Comparison of ENCODE assay signal across 8 mouse cellular contexts in the genomic region with DNA sequence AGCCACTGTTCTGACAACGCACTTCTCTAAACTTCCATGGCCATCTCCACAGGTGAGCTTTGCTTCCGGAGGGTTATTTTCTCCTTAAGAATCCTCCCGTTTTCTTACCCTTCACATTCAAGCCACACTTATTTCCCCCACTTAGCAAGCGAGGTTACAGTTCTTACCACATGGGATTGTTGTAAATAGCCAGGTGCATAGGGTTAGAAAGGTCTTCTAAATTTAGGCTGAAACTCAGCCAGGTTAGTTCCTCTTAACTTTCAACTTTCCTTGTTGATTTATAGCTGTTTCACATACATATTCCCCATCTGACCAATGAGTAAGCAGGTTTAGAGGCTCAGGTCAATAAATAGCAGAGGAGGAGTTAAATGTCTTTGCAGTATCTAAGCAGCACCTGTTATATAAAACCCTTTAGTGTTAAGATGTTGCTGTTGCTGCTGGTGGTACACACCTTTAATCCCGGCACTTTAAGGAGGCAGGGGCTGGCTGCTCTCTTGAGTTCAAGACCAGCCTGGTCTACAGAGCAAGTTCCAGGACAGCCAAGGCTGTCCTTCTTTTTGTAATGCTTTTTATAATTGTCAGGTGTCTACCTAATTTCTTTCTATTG. TPM values are rescaled to one million over a fixed set of nuclear protein-coding genes. Genes with fewer than 3 reads are reported as not detected.
DNase-seq lines count a peak whose midpoint lies in the region; ATAC-seq and TF ChIP-seq lines count a peak whose summit lies in the region.

No protein-coding gene starts in this region.

- H3K27ac ChIP-seq in heart, embryonic 15.5 days, result no peak overlapping the region
- 0 out of 2 replicates have a peak overlapping the region, but pooled peaks have one; percentile 29 for H3K27ac ChIP-seq in bone marrow, adult 2 months (ENCODE audit: control insufficient read depth, insufficient read depth, low read depth, low read length, poor library complexity)
- no peak overlapping the region for H3K27ac ChIP-seq in heart, postnatal 0 days (ENCODE audit: low read depth)
- no peak overlapping the region for H3K27ac ChIP-seq in midbrain, embryonic 10.5 days (replicated peaks)

- H3K9me3 ChIP-seq in heart, embryonic 15.5 days (replicated peaks), result no peaks in the 10 kb centered on the region
- no peaks in the 10 kb centered on the region for H3K9me3 ChIP-seq in heart, postnatal 0 days (replicated peaks; ENCODE audit: control insufficient read depth, low read length)
- no peaks in the 10 kb centered on the region for H3K9me3 ChIP-seq in midbrain, embryonic 10.5 days (replicated peaks)

- intact Hi-C loops in heart, postnatal 36 days (cut with DNase I), result loop anchor here (2.0 kb wide), 1 partner anchor 38 kb away; a partner anchor contains a TSS
- intact Hi-C loops in gastrocnemius, postnatal 36 days (cut with DNase I), result no loop called here

- no peak for TF ChIP-seq EP300 in heart, postnatal 0 days (IDR thresholded peaks at IDR 0.05; ENCODE audit: low read depth)

- 23% methylated on average over 5 of the region's 5 CpGs for WGBS in heart, embryonic 15.5 days
- 12% methylated on average over 5 of the region's 5 CpGs for WGBS in bone marrow, adult 2 months
- WGBS in heart, postnatal 0 days, result 17% methylated on average over 5 of the region's 5 CpGs
- 29% methylated on average over 5 of the region's 5 CpGs for WGBS in midbrain, embryonic 10.5 days

- peak overlapping the region; percentile 85 for H3K4me3 ChIP-seq in heart, embryonic 15.5 days
- peak overlapping the region; percentile 97 for H3K4me3 ChIP-seq in bone marrow, adult 2 months (replicated peaks; ENCODE audit: control insufficient read depth, low read depth, low read length)
- peak overlapping the region; percentile 95 for H3K4me3 ChIP-seq in heart, postnatal 0 days (ENCODE audit: low read depth, low read length)
- H3K4me3 ChIP-seq in midbrain, embryonic 10.5 days, result peak overlapping the region; percentile 86

- no peak for DNase-seq in heart, postnatal 36 days
- DNase-seq in heart, postnatal 0 days (ENCODE audit: low spot score), result no peak
- DNase-seq in midbrain, embryonic 10.5 days (ENCODE audit: low spot score), result no peak
- no peak for DNase-seq in thymus, postnatal 0 days (ENCODE audit: low spot score)
- no peak for DNase-seq in gastrocnemius, postnatal 36 days
- DNase-seq in embryo, embryonic 9.5 days (ENCODE audit: extremely low spot score), result no peak

- 0 out of 2 replicates have a peak, but pooled peaks cover 15% of the 10 kb centered on the region for H3K36me3 ChIP-seq in heart, embryonic 15.5 days
- H3K36me3 ChIP-seq in heart, postnatal 0 days (replicated peaks; ENCODE audit: control insufficient read depth, insufficient read depth, low read length), result peaks cover 14% of the 10 kb centered on the region; the same call in 1 of the 2 replicates
- peaks cover 25% of the 10 kb centered on the region for H3K36me3 ChIP-seq in midbrain, embryonic 10.5 days

- no peak for ATAC-seq in heart, embryonic 15.5 days (replicated peaks; ENCODE audit: insufficient number of reproducible peaks, insufficient read depth, low FRiP score, low read depth)
- ATAC-seq in heart, postnatal 0 days (ENCODE audit: insufficient read depth, low read depth), result no peak

- peaks cover 8% of the 10 kb centered on the region for H3K4me1 ChIP-seq in heart, embryonic 15.5 days (replicated peaks)
- no peaks in the 10 kb centered on the region; the same call in 1 of the 2 replicates for H3K4me1 ChIP-seq in bone marrow, adult 2 months (ENCODE audit: control insufficient read depth, insufficient read depth, low read length)
- peaks cover 6% of the 10 kb centered on the region for H3K4me1 ChIP-seq in heart, postnatal 0 days (ENCODE audit: control insufficient read depth, insufficient read depth)
- peaks cover 15% of the 10 kb centered on the region for H3K4me1 ChIP-seq in midbrain, embryonic 10.5 days

- H3K27me3 ChIP-seq in heart, embryonic 15.5 days, result no peaks in the 10 kb centered on the region
- no peaks in the 10 kb centered on the region for H3K27me3 ChIP-seq in heart, postnatal 0 days (ENCODE audit: control insufficient read depth, insufficient read depth, low read length)
- H3K27me3 ChIP-seq in midbrain, embryonic 10.5 days (ENCODE audit: low read depth, poor library complexity, severe bottlenecking), result no peaks in the 10 kb centered on the region

- H3K4me2 ChIP-seq in heart, embryonic 15.5 days, result peak overlapping the region; percentile 86
- H3K4me2 ChIP-seq in heart, postnatal 0 days (ENCODE audit: low read depth, low read length), result peak overlapping the region; percentile 97

- peak overlapping the region; percentile 70; the same call in 1 of the 2 replicates for H3K9ac ChIP-seq in heart, embryonic 15.5 days
- peak overlapping the region; percentile 72 for H3K9ac ChIP-seq in heart, postnatal 0 days (replicated peaks; ENCODE audit: low read depth, low read length)

- no peak for TF ChIP-seq CTCF in bone marrow, adult 2 months (IDR thresholded peaks at IDR 0.05; ENCODE audit: control insufficient read depth, insufficient read depth, low read length)
- TF ChIP-seq CTCF in heart, postnatal 0 days (IDR thresholded peaks at IDR 0.05; ENCODE audit: low read depth), result no peak

- TF ChIP-seq POLR2A in bone marrow, adult 2 months (IDR thresholded peaks at IDR 0.05; ENCODE audit: borderline replicate concordance, control insufficient read depth, low read depth, low read length), result no peak

RNA-seq across cellular contexts. Expression of a gene that starts 1.0 kb away (rescaled TPM):
- polyA plus RNA-seq in heart, embryonic 15.5 days (2015; fragmentation: Nextera tagmentation; extraction: Ambion mirVana), result 41.9 and 42.9 TPM in 2 replicates
- 10 to 100 TPM; 29.9 to 33.8 TPM for total RNA-seq in heart, postnatal 36 days (2021)
- polyA plus RNA-seq in bone marrow, adult 2 months (2011; ENCODE audit: insufficient read depth, insufficient read length, low replicate concordance, missing spikeins), result 79.1 and 115 TPM in 2 replicates
- total RNA-seq in heart, postnatal 0 days (2014; rRNA removed; ENCODE audit: low replicate concordance), result 25.5 and 34.0 TPM in 2 replicates
- polyA plus RNA-seq in heart, postnatal 0 days (2015; fragmentation: Nextera tagmentation; extraction: Ambion mirVana), result 42.4 TPM in 2 replicates
- polyA plus RNA-seq in midbrain, embryonic 10.5 days (2016; fragmentation: Nextera tagmentation; extraction: Ambion mirVana), result 34.4 and 44.9 TPM in 2 replicates
- polyA plus RNA-seq in thymus, postnatal 0 days (2015; fragmentation: Nextera tagmentation; extraction: Ambion mirVana), result 81.1 and 85.9 TPM in 2 replicates
- 10 to 100 TPM; 16.5 to 19.3 TPM for total RNA-seq in gastrocnemius, postnatal 36 days (2021)

RNA-seq across cellular contexts. Expression of a gene that starts 27.7 kb away (rescaled TPM):
- polyA plus RNA-seq in heart, embryonic 15.5 days (2015; fragmentation: Nextera tagmentation; extraction: Ambion mirVana), result 1.8 and 5.5 TPM in 2 replicates
- under 1 TPM; 0.11 to 0.46 TPM for total RNA-seq in heart, postnatal 36 days (2021)
- polyA plus RNA-seq in bone marrow, adult 2 months (2011; ENCODE audit: insufficient read depth, insufficient read length, low replicate concordance, missing spikeins), result 136 and 167 TPM in 2 replicates
- total RNA-seq in heart, postnatal 0 days (2014; rRNA removed; ENCODE audit: low replicate concordance), result 0.27 TPM in 1 of 2 replicates, not detected in the other
- polyA plus RNA-seq in heart, postnatal 0 days (2015; fragmentation: Nextera tagmentation; extraction: Ambion mirVana), result 0.26 and 0.56 TPM in 2 replicates
- 6.3 and 7.4 TPM in 2 replicates for polyA plus RNA-seq in midbrain, embryonic 10.5 days (2016; fragmentation: Nextera tagmentation; extraction: Ambion mirVana)
- 0.30 and 0.46 TPM in 2 replicates for polyA plus RNA-seq in thymus, postnatal 0 days (2015; fragmentation: Nextera tagmentation; extraction: Ambion mirVana)
- total RNA-seq in gastrocnemius, postnatal 36 days (2021), result not detected

RNA-seq across cellular contexts. Expression of a gene that starts 32.4 kb away (rescaled TPM):
- 2.8 and 2.9 TPM in 2 replicates for polyA plus RNA-seq in heart, embryonic 15.5 days (2015; fragmentation: Nextera tagmentation; extraction: Ambion mirVana)
- total RNA-seq in heart, postnatal 36 days (2021), result 1 to 10 TPM; 4.4 to 4.9 TPM
- 2.7 and 4.0 TPM in 2 replicates for polyA plus RNA-seq in bone marrow, adult 2 months (2011; ENCODE audit: insufficient read depth, insufficient read length, low replicate concordance, missing spikeins)
- 3.3 and 8.9 TPM in 2 replicates for total RNA-seq in heart, postnatal 0 days (2014; rRNA removed; ENCODE audit: low replicate concordance)
- 2.4 and 2.7 TPM in 2 replicates for polyA plus RNA-seq in heart, postnatal 0 days (2015; fragmentation: Nextera tagmentation; extraction: Ambion mirVana)
- 3.3 and 5.4 TPM in 2 replicates for polyA plus RNA-seq in midbrain, embryonic 10.5 days (2016; fragmentation: Nextera tagmentation; extraction: Ambion mirVana)
- polyA plus RNA-seq in thymus, postnatal 0 days (2015; fragmentation: Nextera tagmentation; extraction: Ambion mirVana), result 3.0 and 4.7 TPM in 2 replicates
- 1 to 10 TPM; 2.4 to 4.1 TPM for total RNA-seq in gastrocnemius, postnatal 36 days (2021)

RNA-seq across cellular contexts. Expression of a gene that starts 38.7 kb away (rescaled TPM):
- polyA plus RNA-seq in heart, embryonic 15.5 days (2015; fragmentation: Nextera tagmentation; extraction: Ambion mirVana), result 17.5 and 21.3 TPM in 2 replicates
- 10 to 100 TPM; 22.6 to 23.5 TPM for total RNA-seq in heart, postnatal 36 days (2021)
- polyA plus RNA-seq in bone marrow, adult 2 months (2011; ENCODE audit: insufficient read depth, insufficient read length, low replicate concordance, missing spikeins), result 9.9 and 20.4 TPM in 2 replicates
- 11.7 and 28.9 TPM in 2 replicates for total RNA-seq in heart, postnatal 0 days (2014; rRNA removed; ENCODE audit: low replicate concordance)
- polyA plus RNA-seq in heart, postnatal 0 days (2015; fragmentation: Nextera tagmentation; extraction: Ambion mirVana), result 13.6 and 14.3 TPM in 2 replicates
- polyA plus RNA-seq in midbrain, embryonic 10.5 days (2016; fragmentation: Nextera tagmentation; extraction: Ambion mirVana), result 23.2 and 28.7 TPM in 2 replicates
- 23.1 and 28.6 TPM in 2 replicates for polyA plus RNA-seq in thymus, postnatal 0 days (2015; fragmentation: Nextera tagmentation; extraction: Ambion mirVana)
- total RNA-seq in gastrocnemius, postnatal 36 days (2021), result 10 to 100 TPM; 20.1 to 26.0 TPM

Comparison
In these comparisons a context has a peak if more than half of its experiments do, and no peak if none do; other contexts are left out.
1. RNA of a gene that starts 27.7 kb away (polyA plus RNA-seq): 136 to 167 TPM in bone marrow, adult 2 months; 6.3 to 7.4 TPM in midbrain, embryonic 10.5 days, 1.8 to 5.5 TPM in heart, embryonic 15.5 days, 0.26 to 0.56 TPM in heart, postnatal 0 days and 0.30 to 0.46 TPM in thymus, postnatal 0 days; every median in the first group is over 10 times any median in the second.
2. Peak in every context shown above with its lines, with median percentiles within 50 percentile points of each other: H3K4me3 ChIP-seq.